Mouse (Mus musculus) kidney, postnatal 25 days (tissue): ENCODE data around the gene Gchfr.
A peak's percentile ranks its signal among the peaks of the same experiment; 100 is the strongest.

Experiments
- DNase-seq, 2 experiments: peaks; one replicate each; pipeline ENCODE4 v3.0.0; 2021; ENCODE audit warnings: mixed read lengths in 2 of 2

Gchfr gene

GRCm38 (mm10) chr2:119166901-119167865, at the start of gene Gchfr:
Gchfr (plus strand) TSS chr2:119167773.
- peak; percentile 83 to 94 for DNase-seq

- no peak for DNase-seq
Observed at GRCm38 (mm10) chr2:119136346-119136898, 31.2 kb upstream of the Gchfr start.

- DNase-seq: peak in 1 of 2 experiments; percentile 32
Observed at GRCm38 (mm10) chr2:119145199-119145598, 22.4 kb upstream of the Gchfr start.

- no peak for DNase-seq
Observed at GRCm38 (mm10) chr2:119146435-119146834, 21.1 kb upstream of the Gchfr start.

- DNase-seq: peak in 1 of 2 experiments; percentile 17
Observed at GRCm38 (mm10) chr2:119147160-119147678, 20.4 kb upstream of the Gchfr start.

GRCm38 (mm10) chr2:119147775-119148174, 19.8 kb upstream of the Gchfr start:
- DNase-seq: no peak

- peak in 1 of 2 experiments; percentile 30 for DNase-seq
Observed at GRCm38 (mm10) chr2:119152255-119152654, 15.3 kb upstream of the Gchfr start.

GRCm38 (mm10) chr2:119154683-119155082, 12.9 kb upstream of the Gchfr start:
- no peak for DNase-seq

- DNase-seq: no peak
Observed at GRCm38 (mm10) chr2:119155388-119155787, 12.2 kb upstream of the Gchfr start.

- peak; percentile 39 to 64 for DNase-seq
Observed at GRCm38 (mm10) chr2:119156081-119156680, 11.4 kb upstream of the Gchfr start.

- DNase-seq: peak; percentile 98
Observed at GRCm38 (mm10) chr2:119156681-119157572, 10.6 kb upstream of the Gchfr start, which contains the start of gene Rmdn3. Rmdn3 (minus strand) TSS chr2:119157034.

GRCm38 (mm10) chr2:119157836-119158235, 9.7 kb upstream of the Gchfr start:
- peak in 1 of 2 experiments; percentile 4 for DNase-seq

GRCm38 (mm10) chr2:119161247-119161646, 6.3 kb upstream of the Gchfr start:
- peak; percentile 57 to 78 for DNase-seq

- DNase-seq: no peak
Observed at GRCm38 (mm10) chr2:119163135-119163534, 4.4 kb upstream of the Gchfr start.

- DNase-seq: no peak
Observed at GRCm38 (mm10) chr2:119163999-119164398, 3.6 kb upstream of the Gchfr start.

- no peak for DNase-seq
Observed at GRCm38 (mm10) chr2:119165401-119165800, 2.2 kb upstream of the Gchfr start.

GRCm38 (mm10) chr2:119167866-119168256, 288 bp downstream of the Gchfr start:
- DNase-seq: no peak

- no peak for DNase-seq
Observed at GRCm38 (mm10) chr2:119170282-119170681, 2.7 kb downstream of the Gchfr start.

GRCm38 (mm10) chr2:119171574-119171973, 4.0 kb downstream of the Gchfr start:
- no peak for DNase-seq

- DNase-seq: no peak
Observed at GRCm38 (mm10) chr2:119172446-119172845, 4.9 kb downstream of the Gchfr start.

GRCm38 (mm10) chr2:119172862-119173576, 5.4 kb downstream of the Gchfr start:
- peak; percentile 85 for DNase-seq
